Mouse (Mus musculus) kidney, postnatal 36 days (tissue): ENCODE data around the gene Ifna7.

ENCODE experiments used
- DNase-seq, 2 experiments: peaks; one replicate each; pipeline ENCODE4 v3.0.0; 2021 to 2022; ENCODE audit warnings: mixed read lengths in 2 of 2

The Ifna7 gene

DNA sequence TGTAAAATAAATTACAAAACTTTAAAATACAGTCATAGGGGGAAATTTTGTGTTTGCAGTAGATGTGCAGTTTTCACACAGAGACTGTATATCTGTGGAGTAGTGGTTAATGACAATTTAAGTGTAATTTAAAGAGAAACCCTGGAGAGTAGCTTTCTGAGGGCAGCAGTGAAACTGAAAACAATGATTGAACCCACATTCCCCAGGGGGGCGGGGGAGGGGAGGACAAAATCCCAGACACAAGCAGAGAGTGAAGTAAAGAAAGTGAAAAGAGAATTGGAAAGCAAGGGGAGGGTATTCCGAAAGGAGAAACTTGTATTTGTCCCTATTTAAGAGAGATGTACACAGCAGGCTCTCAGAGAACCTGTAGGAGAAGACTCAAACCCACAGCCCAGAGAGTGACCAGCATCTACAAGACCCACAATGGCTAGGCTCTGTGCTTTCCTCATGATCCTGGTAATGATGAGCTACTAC, 25.4 kb downstream of the Ifna7 start, which contains the start of gene Ifna4:
Ifna4 (plus strand) TSS at position 424 of the 474 bp plus-strand sequence.
- DNase-seq = no peak

DNA sequence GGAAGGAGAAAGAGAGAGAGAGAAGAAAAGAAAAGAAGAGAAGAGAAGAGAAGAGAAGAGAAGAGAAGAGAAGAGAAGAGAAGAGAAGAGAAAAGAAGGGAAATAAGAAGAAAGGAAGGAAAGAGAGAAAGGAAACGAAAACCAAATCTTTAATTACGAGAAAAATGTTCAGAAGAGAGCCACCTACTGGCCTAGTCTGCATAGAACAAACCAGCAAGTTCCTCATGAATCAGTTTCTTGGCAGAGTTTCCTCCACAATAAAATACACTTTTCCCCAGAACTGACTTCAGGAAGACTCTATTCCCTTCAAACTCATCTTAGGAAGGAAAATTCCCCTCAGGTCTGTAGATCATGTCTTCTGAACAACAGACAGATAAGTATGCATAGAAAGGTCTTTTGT, 29.3 kb downstream of the Ifna7 start:
- DNase-seq = no peak

DNA sequence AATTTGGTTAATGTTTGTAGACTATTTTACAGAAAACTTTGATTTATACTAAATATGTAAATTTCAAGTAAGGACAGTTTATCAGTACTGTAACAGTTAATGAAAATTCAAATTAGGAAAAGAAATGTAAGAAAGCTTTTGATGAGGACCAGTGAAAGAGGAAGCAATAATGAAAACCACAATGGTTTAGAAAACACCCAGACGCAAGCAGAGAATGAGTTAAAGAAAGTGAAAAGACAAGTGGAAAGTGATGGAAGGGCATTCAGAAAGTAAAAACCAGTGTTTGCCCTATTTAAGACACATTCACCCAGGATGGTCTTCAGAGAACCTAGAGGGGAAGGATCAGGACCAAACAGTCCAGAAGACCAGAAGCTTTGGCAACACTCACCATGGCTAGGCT, 33.7 kb downstream of the Ifna7 start, which contains the start of gene Ifna1:
Ifna1 (plus strand) TSS at position 390 of the 400 bp plus-strand sequence.
- no peak for DNase-seq

DNA sequence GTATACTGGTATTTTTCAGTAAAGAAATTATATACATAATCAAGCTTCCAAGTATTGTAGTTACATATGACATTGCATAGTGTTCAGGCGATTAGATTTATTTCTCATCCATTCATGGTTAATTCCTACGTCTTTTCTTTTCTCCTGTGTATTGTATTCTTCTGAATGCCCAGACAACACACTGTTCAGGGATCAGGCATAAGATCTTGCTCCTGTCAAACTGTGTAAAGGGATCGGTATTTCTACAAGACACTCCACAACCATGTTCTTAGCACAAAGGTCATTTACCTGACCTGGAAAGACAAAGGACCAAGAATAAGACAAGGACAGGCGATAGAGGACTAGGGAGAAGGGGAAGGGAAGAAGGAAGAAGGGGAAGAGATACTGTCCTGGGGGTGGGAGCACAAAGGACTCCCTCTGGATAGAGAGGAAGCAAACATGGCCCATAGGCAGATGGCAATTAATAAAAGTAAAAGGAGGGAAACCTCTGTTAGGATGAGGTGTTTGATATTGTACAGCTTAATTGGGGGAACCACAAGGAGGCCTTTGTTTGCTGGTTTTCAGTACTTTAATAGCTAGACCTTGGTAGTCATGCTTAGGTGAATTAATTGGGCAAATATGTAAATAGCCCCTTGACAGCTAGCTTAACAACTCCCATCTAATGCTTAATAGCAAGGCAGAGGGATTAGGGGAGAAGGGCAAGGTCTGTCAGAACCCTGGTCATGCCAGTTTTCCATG, 35.2 kb downstream of the Ifna7 start:
- DNase-seq = no peak

DNA sequence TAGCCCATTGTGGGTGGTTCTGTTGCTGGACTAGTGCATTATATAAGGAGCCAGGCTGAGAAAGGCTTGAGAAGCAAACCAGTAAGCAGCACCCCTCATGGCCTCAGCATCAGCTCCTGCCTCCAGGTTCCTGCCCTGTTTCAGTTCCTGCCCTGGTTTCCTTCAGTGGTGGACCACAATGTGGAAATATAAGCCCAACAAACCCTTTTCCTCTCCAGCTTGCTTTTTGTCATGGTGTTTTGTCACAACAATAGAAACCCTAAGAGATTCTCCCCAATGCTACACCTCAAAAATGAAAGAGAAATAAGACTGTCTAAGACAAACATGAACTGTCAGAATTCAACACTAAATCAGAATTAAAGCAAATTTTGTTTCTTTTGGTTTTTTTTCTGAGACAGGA, 43.2 kb downstream of the Ifna7 start:
- DNase-seq = no peak

DNA sequence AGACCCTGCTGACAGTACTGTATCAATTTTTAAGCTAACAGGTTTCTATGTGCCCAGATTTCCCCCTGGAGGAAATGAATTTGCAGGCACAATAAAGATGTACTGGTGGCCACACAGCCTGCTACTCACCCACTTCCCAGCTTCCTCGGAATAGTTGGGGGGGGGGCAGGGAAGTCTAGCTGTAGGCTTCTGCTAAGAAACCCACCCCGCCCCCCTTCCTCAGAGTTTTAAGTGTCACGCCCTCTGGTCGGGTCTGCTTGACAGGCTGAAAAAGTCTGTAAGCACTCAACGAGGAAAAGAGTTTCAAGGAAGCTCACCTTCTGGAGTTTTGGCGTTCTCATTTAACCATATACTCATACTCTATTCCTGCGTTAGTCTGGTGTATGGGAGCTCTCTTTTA, 47.3 kb downstream of the Ifna7 start:
- no peak for DNase-seq

DNA sequence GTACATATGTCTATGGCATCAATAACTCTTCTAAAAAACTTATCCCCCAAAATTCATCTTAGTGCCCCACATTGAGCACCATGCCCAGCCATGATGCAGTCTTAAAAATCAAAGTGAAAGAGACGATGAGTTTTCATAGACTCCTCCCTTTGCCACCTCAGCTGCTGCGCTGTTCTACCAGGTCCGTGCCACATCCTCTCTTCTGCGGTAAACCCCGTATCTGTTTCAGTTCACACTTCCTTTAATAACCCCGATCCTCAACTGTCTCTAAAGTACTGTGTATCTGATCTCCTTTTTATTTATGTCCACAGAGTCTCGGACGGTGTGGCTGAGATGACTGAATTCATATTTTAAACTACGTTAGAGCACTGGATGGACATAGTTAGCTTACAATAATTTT, 48.6 kb downstream of the Ifna7 start:
- DNase-seq = no peak

DNA sequence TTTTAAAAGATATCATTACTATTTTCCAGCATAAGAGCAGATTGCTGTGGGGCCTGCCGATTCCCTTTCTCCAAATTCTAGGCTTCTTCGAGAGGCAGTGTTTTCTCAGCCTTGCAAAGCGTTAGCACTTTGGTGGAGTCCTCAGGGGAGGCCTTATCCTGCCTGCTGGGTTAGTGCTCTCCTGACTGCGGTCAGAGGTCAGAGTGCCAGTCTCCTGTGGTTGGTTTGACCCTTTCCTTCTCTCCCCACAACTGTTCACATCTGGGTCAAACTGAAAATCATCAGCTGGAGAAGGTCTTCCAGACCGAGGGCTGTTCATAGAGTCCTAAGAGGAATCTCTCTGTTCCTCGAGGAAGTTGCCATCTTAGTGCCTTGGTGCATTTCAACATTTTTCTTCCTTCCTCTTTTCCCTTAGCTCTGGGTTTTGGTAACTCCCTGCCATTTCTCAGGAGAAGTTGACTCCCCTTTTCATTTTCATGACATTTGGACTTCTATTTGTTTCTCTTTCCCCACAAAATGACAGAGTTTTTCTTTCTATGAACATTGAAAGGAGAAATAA, 49.1 kb downstream of the Ifna7 start:
- peak; percentile 16 to 28 for DNase-seq
